Mouse (Mus musculus): ENCODE data around the gene Tnpo3.

GRCm38 (mm10) chr6:29494101-29494500 lies 115.6 kb downstream of the Tnpo3 start:
- TF ChIP-seq POLR2A (IDR thresholded peaks at IDR 0.05; ENCODE audit: insufficient read depth, low read depth, low read length) (no peak), EP300 (IDR thresholded peaks at IDR 0.05; ENCODE audit: insufficient read depth, low read depth, low read length) (no peak)
